ENCODE assay signal across 31 mouse cellular contexts in the genomic region with DNA sequence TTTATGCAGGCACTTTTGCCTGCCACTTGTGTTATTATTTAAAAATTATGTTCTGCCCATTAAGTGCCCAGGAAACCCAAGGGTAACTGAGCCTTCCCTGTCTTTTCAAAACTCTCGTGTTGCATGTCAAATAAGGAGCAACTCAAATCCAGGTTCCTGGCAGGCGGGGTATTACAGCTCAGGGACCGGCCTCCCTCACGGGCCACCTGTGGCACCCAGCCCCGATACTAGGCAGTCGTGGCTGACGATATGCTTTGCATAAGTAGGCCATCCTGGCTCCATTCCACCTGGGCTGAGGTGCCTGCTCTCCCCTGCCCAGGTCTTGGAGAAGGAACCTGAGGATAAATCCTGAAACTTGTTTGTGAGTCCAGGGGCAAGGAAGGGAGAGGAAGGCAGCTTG. TPM values are rescaled to one million over a fixed set of nuclear protein-coding genes. Genes with fewer than 3 reads are reported as not detected.
"Had no signal": no experiment of that assay in that cellular context is flagged by ENCODE, and none has a peak within 500 bp of the region (broad histone marks: within the 10 kb centered on the region; RNA-seq: fewer than 3 reads in every experiment).

No protein-coding gene starts in this region.

- H3K27ac ChIP-seq: gastrocnemius, adult 2 months; heart, embryonic 10.5 days; hindbrain, embryonic 10.5 days; hindbrain, embryonic 12.5 days; hindbrain, embryonic 14.5 days; intestine, embryonic 15.5 days; layer of hippocampus, adult 2 months; left cerebral cortex, adult 2 months; liver, embryonic 12.5 days had no signal

- H3K9ac ChIP-seq: heart, embryonic 12.5 days; hindbrain, embryonic 12.5 days; hindbrain, embryonic 14.5 days; intestine, embryonic 15.5 days; liver, embryonic 12.5 days had no signal

- H3K4me1 ChIP-seq: heart, embryonic 12.5 days; intestine, embryonic 15.5 days; liver, embryonic 12.5 days had no signal

- DNase-seq: gastrocnemius, adult 2 months; gastrocnemius, postnatal 10 days; gastrocnemius, postnatal 25 days; heart, adult 18-20 months; heart, postnatal 10 days; heart, postnatal 4 days; kidney, adult 18-20 months; kidney, adult 8-10 months; kidney, postnatal 10 days; kidney, postnatal 25 days; kidney, postnatal 4 days; liver had no signal

- ATAC-seq: hindbrain, embryonic 16.5 days; inflammation-experienced regulatory T-cells, adult 6 months; intestine, embryonic 15.5 days; intestine, postnatal 0 days; liver, embryonic 12.5 days had no signal

- H3K27me3 ChIP-seq: intestine, embryonic 15.5 days had no signal

- H3K4me2 ChIP-seq: heart, embryonic 12.5 days; hindbrain, embryonic 12.5 days; hindbrain, embryonic 14.5 days; intestine, embryonic 15.5 days; liver, embryonic 12.5 days had no signal

- H3K9me3 ChIP-seq: heart, embryonic 10.5 days; heart, embryonic 12.5 days; hindbrain, embryonic 10.5 days; hindbrain, embryonic 12.5 days; intestine, embryonic 15.5 days; liver, embryonic 12.5 days had no signal

- H3K4me3 ChIP-seq: gastrocnemius, adult 2 months; heart, embryonic 10.5 days; heart, embryonic 12.5 days; hindbrain, embryonic 10.5 days; hindbrain, embryonic 12.5 days; intestine, embryonic 15.5 days; layer of hippocampus, adult 2 months; left cerebral cortex, adult 2 months; liver, embryonic 12.5 days had no signal

- H3K36me3 ChIP-seq: heart, embryonic 10.5 days; heart, embryonic 12.5 days; hindbrain, embryonic 10.5 days; hindbrain, embryonic 12.5 days; intestine, embryonic 15.5 days; liver, embryonic 12.5 days had no signal

RNA-seq across cellular contexts. Expression of gene Slc28a3, which starts 0.6 kb away (rescaled TPM):
- total RNA-seq: gastrocnemius, adult 2 months; gastrocnemius, postnatal 10 days; gastrocnemius, postnatal 25 days; gastrocnemius, postnatal 4 days; granulocyte monocyte progenitor cell, adult 5-6 weeks; heart, adult 8-10 months; heart, postnatal 10 days; heart, postnatal 25 days; heart, postnatal 4 days had no signal
- polyA plus RNA-seq: heart, embryonic 12.5 days; heart, embryonic 14.5 days; heart, embryonic 16.5 days; hindbrain, embryonic 10.5 days; hindbrain, embryonic 12.5 days; hindbrain, embryonic 14.5 days; intestine, postnatal 0 days; kidney, embryonic 16.5 days; liver, embryonic 12.5 days had no signal
